Mouse (Mus musculus) midbrain, postnatal 0 days (tissue): ENCODE measurements around the gene Hoxd8. TPM values are rescaled to one million over a fixed set of nuclear protein-coding genes. Genes with fewer than 3 reads are reported as not detected.

Experiments
- ATAC-seq: fragments of 200-750 bp; cut with Nextera tagmentation; 2 replicates; pipeline ENCODE4 v1.8.0; 2017; ENCODE audit warnings: moderate number of reproducible peaks, mild to moderate bottlenecking, moderate TSS enrichment, moderate library complexity; ENCODE audit not compliant: low FRiP score
- DNase-seq: peaks from one replicate; pipeline ENCODE4 v3.0.0-alpha.2; 2015; ENCODE audit warnings: low spot score
- H3K27ac ChIP-seq: fragments of 300-500 bp; sonication (generic); 2 replicates; pipeline ENCODE4 v1.5.1; 2014; ENCODE audit warnings: low read depth, mild to moderate bottlenecking, low read length, mixed read lengths
- H3K27me3 ChIP-seq: fragments of 300-500 bp; sonication (generic); 2 replicates; pipeline ENCODE4 v1.6.1; 2014; ENCODE audit warnings: low read length, control low read depth, mixed read lengths; ENCODE audit not compliant: insufficient read depth
- H3K36me3 ChIP-seq: fragments of 300-500 bp; sonication (generic); 2 replicates; pipeline ENCODE4 v1.6.1; 2014; ENCODE audit warnings: low read length, control low read depth, mixed read lengths; ENCODE audit not compliant: insufficient read depth
- H3K4me1 ChIP-seq: fragments of 300-500 bp; sonication (generic); 2 replicates; pipeline ENCODE4 v1.6.1; 2014; ENCODE audit warnings: mild to moderate bottlenecking, control low read depth, antibody characterized with exemption, low read length, mixed read lengths; ENCODE audit not compliant: insufficient read depth
- H3K4me2 ChIP-seq: fragments of 300-500 bp; sonication (generic); 2 replicates; pipeline ENCODE4 v1.6.1; 2014; ENCODE audit warnings: low read depth, mild to moderate bottlenecking, low read length, mixed read lengths; ENCODE audit not compliant: poor library complexity, severe bottlenecking
- H3K4me3 ChIP-seq: fragments of 300-500 bp; sonication (generic); 2 replicates; pipeline ENCODE4 v1.5.1; 2014; ENCODE audit warnings: low read depth, mild to moderate bottlenecking, low read length, moderate library complexity
- H3K9ac ChIP-seq: fragments of 300-500 bp; sonication (generic); replicated peaks from 2 replicates; pipeline ENCODE4 v1.6.1; 2014; ENCODE audit warnings: mild to moderate bottlenecking, low read length, moderate library complexity, mixed read lengths; ENCODE audit not compliant: poor library complexity, severe bottlenecking
- H3K9me3 ChIP-seq: fragments of 300-500 bp; sonication (generic); 2 replicates; pipeline ENCODE4 v1.6.1; 2016; ENCODE audit warnings: low read length, control low read depth
- CTCF ChIP-seq: IDR thresholded peaks from 2 replicates; pipeline ENCODE4 v1.5.1; 2016; ENCODE audit warnings: antibody characterized with exemption, mild to moderate bottlenecking
- WGBS: fragments of 180-500 bp; shearing (Covaris S2); extraction: QIAGEN DNeasy Blood & Tissue Kit; methylation state at CpG from one replicate; pipeline ENCODE4 v1.1.7; 2014; 5-methylcytosine and 5-hydroxymethylcytosine counted together
- polyA plus RNA-seq: library from polyadenylated mRNA; unstranded; fragments of >200 nt; fragmentation: Nextera tagmentation; extraction: Ambion mirVana; gene quantifications from 2 replicates; pipeline ENCODE4 v1.2.1, GENCODE M21; 2015
- total RNA-seq: library from RNA; depleted of rRNA; stranded (reverse); fragments of >200 nt; gene quantifications from 2 replicates; pipeline ENCODE4 v1.2.3, GENCODE M21; 2014

Gene Hoxd8
- total and polyA plus RNA-seq, 2 experiments from 2014 or later: 0.05 TPM; not detected in 1

DNA sequence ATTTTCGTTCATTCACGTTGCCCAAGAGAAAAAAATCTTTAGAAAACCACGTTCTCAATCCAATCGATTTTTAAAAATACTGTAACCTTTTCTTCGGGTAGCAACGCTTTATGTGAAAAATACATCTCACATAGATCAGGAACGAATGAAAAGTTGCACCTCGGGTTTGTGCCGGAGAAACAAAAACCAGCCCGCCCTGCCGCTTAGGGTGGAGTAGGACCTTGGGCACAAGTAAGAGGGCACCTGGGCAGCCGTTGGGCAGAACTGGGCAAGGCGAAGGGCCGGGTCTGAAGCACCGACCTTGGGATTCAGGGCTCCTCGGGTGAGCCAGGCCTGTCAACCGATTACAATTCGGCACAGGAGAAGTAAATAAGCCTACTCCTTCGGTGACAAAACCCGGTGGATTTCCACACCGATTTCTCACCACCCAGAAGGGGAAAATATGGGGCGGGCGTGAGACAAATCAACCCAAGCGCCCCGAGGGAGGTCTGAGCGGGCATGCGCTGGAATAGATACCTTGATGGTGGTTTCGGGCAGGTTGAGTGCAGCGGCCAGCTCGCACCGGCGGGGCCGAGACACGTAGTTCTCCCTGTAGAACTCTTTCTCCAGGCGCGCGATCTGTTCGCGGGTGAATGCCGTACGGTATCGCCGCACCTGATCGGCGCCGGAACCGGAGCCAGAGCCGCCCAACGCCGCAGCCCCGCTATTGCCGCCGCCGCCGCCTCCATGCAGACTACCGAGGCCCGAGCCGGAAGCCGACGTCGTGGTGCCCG, 47.0 kb upstream of the Hoxd8 start:
- no peaks in the 10 kb centered on the region for H3K9me3 ChIP-seq
- H3K4me2 ChIP-seq: no peak overlapping the region
- TF ChIP-seq CTCF: no peak
- no peak for ATAC-seq
- no peak for DNase-seq
- H3K4me3 ChIP-seq: 0 out of 2 replicates have a peak overlapping the region, but pooled peaks have one; percentile 17
- peaks cover 61% of the 10 kb centered on the region for H3K27me3 ChIP-seq
- H3K27ac ChIP-seq: no peak overlapping the region
- H3K9ac ChIP-seq: no peak overlapping the region
- H3K4me1 ChIP-seq: no peaks in the 10 kb centered on the region
- WGBS: 3% methylated on average over 62 of the region's 62 CpGs
- H3K36me3 ChIP-seq: no peaks in the 10 kb centered on the region

DNA sequence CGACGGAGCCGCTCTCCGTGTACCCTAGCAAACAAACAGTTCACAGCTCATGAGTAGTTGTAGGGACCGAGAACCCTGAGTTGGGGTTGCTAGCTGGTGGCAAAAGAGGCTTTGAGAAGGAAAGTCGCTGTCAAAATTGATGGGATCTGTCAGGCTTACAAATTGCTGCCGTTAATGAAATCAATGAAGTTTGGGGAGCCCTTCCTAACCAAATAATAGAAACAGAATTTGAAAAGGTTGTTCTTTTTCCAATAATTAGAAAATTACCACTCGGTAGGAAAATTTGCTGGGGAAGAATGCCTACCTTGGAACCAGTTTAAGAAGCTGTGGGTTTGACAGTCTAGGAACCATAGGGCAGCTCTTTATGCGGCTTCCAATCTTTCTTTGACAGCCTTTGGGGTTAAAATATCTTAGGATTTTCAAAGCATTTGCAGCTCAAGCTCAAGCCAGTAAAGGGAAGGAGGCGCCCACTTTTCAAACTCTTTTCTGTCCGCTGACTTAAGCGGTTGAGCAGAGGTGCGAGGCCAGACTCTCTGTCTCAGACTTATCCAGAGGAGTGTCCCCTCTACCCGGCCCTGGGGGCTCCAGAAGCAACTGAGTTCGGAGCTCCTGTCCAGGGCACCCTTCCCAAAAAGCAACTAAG, 46.3 kb upstream of the Hoxd8 start:
- Histone ChIP-seq H3K4me3 (peak overlapping the region; percentile 18), H3K27me3 (peaks cover 66% of the 10 kb centered on the region), H3K4me2 (no peak overlapping the region), H3K36me3 (no peaks in the 10 kb centered on the region), H3K4me1 (no peaks in the 10 kb centered on the region), H3K9me3 (no peaks in the 10 kb centered on the region), H3K27ac (no peak overlapping the region), H3K9ac (no peak overlapping the region)
- WGBS: 1% methylated on average over 15 of the region's 15 CpGs
- DNase-seq (no peak), ATAC-seq (no peak)
- TF ChIP-seq CTCF: no peak

DNA sequence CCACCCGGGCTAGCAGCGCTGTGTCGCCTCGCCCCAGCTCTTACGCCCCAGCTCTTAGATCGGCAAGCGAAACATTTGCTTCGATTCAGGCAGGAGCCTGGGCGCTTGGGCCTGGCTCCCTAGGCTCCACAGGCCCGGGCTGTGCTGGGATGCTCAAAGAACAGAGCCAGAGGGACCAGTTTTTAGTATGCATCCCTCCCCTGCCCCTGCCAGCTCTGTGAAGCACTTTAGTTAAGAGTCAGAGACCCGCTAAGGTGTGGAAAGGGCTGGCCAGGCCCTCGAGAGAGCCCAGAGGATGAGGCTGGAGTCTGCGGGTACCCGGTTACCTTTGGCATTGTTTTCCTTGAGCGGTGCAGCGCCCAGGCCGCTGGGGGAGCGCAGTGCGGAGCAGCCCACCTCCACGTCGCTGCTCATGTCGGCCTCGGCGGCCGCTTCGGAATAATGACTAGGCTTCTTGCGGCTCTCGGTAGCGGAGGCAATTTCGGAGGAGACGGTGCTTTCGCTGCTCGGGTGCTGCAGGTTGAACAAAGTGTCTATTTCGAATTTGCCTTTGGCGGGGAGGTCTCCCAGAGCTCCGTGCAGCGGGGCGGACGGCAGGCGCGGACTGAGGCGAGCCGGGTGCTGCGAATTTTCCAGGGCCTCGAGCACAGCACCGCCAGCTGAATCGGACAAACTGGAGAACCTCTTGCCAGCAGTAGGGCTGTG, 45.6 kb upstream of the Hoxd8 start:
- ATAC-seq (no peak), DNase-seq (no peak)
- Histone ChIP-seq H3K36me3 (no peaks in the 10 kb centered on the region), H3K4me3 (peak overlapping the region; percentile 18), H3K4me1 (no peaks in the 10 kb centered on the region), H3K9ac (no peak overlapping the region), H3K27me3 (peaks cover 70% of the 10 kb centered on the region), H3K27ac (no peak overlapping the region), H3K4me2 (no peak overlapping the region), H3K9me3 (no peaks in the 10 kb centered on the region)
- WGBS: under 1% methylated on average over 47 of the region's 47 CpGs
- no peak for TF ChIP-seq CTCF

DNA sequence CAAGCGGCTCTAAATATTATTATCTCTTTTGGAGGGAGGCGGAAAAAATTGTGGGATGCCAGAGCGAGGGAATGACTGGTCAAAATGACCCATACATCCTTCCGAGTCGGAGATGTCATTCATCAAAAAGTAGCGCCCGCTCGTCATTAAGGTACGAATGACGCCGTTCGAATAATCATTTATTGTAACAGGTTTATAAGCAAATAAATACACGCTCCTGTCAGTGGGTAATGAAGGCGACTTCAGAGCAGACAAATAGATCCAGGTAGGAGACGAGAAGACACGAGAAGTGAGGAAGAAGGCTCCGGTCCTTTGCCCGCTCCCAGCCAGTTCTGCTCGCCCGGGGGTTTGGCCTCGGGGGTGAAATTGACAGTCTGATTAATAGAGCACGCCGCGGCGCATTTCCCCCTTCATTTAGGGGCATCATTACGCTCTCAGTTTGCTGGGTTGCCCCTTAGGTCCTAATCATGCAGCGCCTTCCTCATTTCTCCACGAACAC, 44.9 kb upstream of the Hoxd8 start, which contains the start of gene Evx2:
Evx2 (minus strand) TSS at position 51 of the 499 bp plus-strand sequence.
- DNase-seq (no peak), ATAC-seq (no peak)
- Histone ChIP-seq H3K4me2 (no peak within 1 kb of the TSS), H3K27me3 (peaks cover 70% of the 10 kb centered on the region), H3K4me1 (no peaks in the 10 kb centered on the region), H3K27ac (no peak within 1 kb of the TSS), H3K4me3 (peak within 1 kb of the TSS; percentile 18), H3K9ac (no peak within 1 kb of the TSS), H3K9me3 (no peaks in the 10 kb centered on the region), H3K36me3 (no peaks in the 10 kb centered on the region)
- 2% methylated on average over 28 of the region's 28 CpGs for WGBS
- TF ChIP-seq CTCF: no peak

DNA sequence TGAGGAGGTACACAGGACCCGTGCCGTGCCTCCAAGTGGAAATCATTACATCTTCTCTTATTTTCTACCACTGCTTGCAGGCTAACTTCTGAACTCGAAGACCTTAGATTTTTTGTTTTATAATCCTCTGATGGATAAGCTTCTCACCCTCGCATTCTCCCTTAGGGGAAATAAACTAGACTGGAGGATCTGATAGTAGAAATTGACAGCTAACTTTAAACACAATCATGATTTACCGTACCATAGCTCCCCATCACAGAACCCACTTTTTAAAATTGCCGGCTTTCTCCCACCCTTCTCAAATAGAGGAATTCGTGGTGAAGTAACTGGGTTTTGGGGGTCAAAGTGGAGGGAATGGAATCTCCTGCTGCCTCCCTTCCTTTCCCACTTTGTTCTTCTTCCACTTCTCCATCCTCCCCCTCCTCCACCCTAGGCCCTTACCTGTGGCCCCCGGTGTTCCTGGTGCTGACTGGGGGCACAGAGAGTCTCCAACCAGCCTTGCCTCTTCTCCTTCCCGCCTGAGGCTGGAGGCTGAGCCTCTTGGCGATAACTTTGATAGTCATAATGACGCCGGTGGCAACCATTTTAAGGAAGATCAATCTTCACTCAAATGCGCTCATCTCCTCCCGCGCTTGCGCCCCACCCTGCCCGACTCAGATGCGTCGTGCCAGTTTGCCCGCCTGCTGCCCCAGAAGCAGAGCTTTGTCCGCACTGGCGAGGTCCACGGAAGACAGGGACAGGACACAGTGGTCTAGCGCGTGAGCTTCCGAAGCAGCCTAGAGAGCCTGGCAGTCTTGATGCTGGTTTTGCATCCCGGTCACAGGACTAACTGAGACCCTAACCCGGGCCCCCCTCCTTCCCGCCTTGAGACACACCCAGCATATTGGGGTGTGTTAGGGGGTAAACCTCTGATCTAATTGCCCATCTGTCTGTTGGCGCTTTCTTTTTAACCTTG, 43.7 kb upstream of the Hoxd8 start:
- Histone ChIP-seq H3K4me3 (no peak overlapping the region; the same call in 1 of the 2 replicates), H3K9me3 (no peaks in the 10 kb centered on the region), H3K9ac (no peak overlapping the region), H3K4me2 (no peak overlapping the region), H3K27me3 (peaks cover 72% of the 10 kb centered on the region), H3K4me1 (no peaks in the 10 kb centered on the region), H3K36me3 (no peaks in the 10 kb centered on the region), H3K27ac (no peak overlapping the region)
- ATAC-seq: no peak
- WGBS: 3% methylated on average over 30 of the region's 30 CpGs
- TF ChIP-seq CTCF: no peak
- no peak for DNase-seq
